Comparison of ENCODE assay signal across 9 mouse cellular contexts in the genomic region with DNA sequence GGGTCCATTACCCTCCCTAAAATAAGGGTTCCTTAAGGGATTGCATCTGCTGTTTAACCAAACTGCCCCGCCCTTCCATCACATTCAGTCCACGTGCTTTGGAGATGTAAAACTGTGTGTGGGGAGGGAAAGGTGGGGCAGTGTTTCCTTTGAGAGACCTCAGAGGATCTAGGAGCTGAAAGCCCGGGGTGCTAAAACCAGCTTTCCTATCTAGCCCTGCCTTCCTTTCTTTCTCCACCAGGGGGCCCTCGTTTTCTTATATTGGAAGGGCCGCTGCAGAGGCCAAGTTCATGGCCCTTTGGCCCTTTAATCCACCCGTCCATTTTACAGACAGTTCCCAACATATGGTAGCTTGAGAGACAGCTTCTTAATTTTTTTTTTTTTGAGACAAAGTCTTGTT. TPM values are rescaled to one million over a fixed set of nuclear protein-coding genes. Genes with fewer than 3 reads are reported as not detected.
DNase-seq lines count a peak whose midpoint lies in the region; ATAC-seq lines count a peak whose summit lies in the region.
"Had no signal": no experiment of that assay in that cellular context is flagged by ENCODE, and none has a peak within 500 bp of the region (broad histone marks: within the 10 kb centered on the region; RNA-seq: fewer than 3 reads in every experiment).

No protein-coding gene starts in this region.

- no peak overlapping the region for H3K4me2 ChIP-seq in heart, embryonic 11.5 days
- no peak overlapping the region for H3K4me2 ChIP-seq in heart, embryonic 13.5 days

- H3K9ac ChIP-seq in heart, embryonic 11.5 days (ENCODE audit: low read depth, low read length): no peak overlapping the region
- 0 out of 2 replicates have a peak overlapping the region, but pooled peaks have one; percentile 48 for H3K9ac ChIP-seq in heart, embryonic 13.5 days
- H3K9ac ChIP-seq: limb, embryonic 13.5 days had no signal

- peak; percentile 98 for DNase-seq in heart, adult 11 months
- DNase-seq in NIH3T3 (ENCODE audit: low read depth): peak; percentile 88
- DNase-seq in cerebellum, postnatal 10 days: peak; percentile 91 to 94
- peak; percentile 68 to 75 for DNase-seq in left cerebral cortex, postnatal 25 days (ENCODE audit: low spot score in 2 of 2)
- DNase-seq in neural tube, embryonic 10.5 days (ENCODE audit: extremely low spot score, low spot score): peak; percentile 79
- DNase-seq in testis, postnatal 10 days (ENCODE audit: low spot score): peak; percentile 88

- no peaks in the 10 kb centered on the region for H3K9me3 ChIP-seq in heart, embryonic 11.5 days (replicated peaks; ENCODE audit: control insufficient read depth, low read length)
- no peaks in the 10 kb centered on the region for H3K9me3 ChIP-seq in heart, embryonic 13.5 days
- H3K9me3 ChIP-seq: limb, embryonic 13.5 days had no signal

- H3K27me3 ChIP-seq in heart, embryonic 11.5 days (ENCODE audit: control insufficient read depth, insufficient read depth, low read length): no peaks in the 10 kb centered on the region
- H3K27me3 ChIP-seq in heart, embryonic 13.5 days (replicated peaks): no peaks in the 10 kb centered on the region

- 1% methylated on average over 6 of the region's 6 CpGs for WGBS in heart, embryonic 11.5 days (ENCODE audit: insufficient replicate concordance)
- WGBS in heart, embryonic 13.5 days: 2% methylated on average over 6 of the region's 6 CpGs

- no peak overlapping the region for H3K4me3 ChIP-seq in heart, embryonic 11.5 days (ENCODE audit: low read depth, low read length)
- H3K4me3 ChIP-seq in heart, embryonic 13.5 days: no peak overlapping the region
- H3K4me3 ChIP-seq: limb, embryonic 13.5 days had no signal

- H3K27ac ChIP-seq in heart, embryonic 11.5 days (ENCODE audit: low read depth, low read length): no peak overlapping the region
- H3K27ac ChIP-seq in heart, embryonic 13.5 days (replicated peaks): no peak overlapping the region
- H3K27ac ChIP-seq: limb, embryonic 13.5 days had no signal

- no peak for ATAC-seq in heart, embryonic 11.5 days (replicated peaks; ENCODE audit: insufficient number of reproducible peaks, low FRiP score, low TSS enrichment)
- ATAC-seq in heart, embryonic 13.5 days (ENCODE audit: extremely low read depth, insufficient number of reproducible peaks, low FRiP score, low TSS enrichment): no peak

- no peaks in the 10 kb centered on the region for H3K36me3 ChIP-seq in heart, embryonic 11.5 days (ENCODE audit: control insufficient read depth, insufficient read depth, low read length)
- no peaks in the 10 kb centered on the region for H3K36me3 ChIP-seq in heart, embryonic 13.5 days
- H3K36me3 ChIP-seq: limb, embryonic 13.5 days had no signal

- peaks cover 43% of the 10 kb centered on the region for H3K4me1 ChIP-seq in heart, embryonic 11.5 days (ENCODE audit: control insufficient read depth, insufficient read depth, low read length)
- peaks cover 61% of the 10 kb centered on the region for H3K4me1 ChIP-seq in heart, embryonic 13.5 days

- intact Hi-C loops in left cerebral cortex, postnatal 25 days (cut with DNase I): loop anchor here (2.0 to 5.0 kb wide), 2 partner anchors 61 to 219 kb away; partner anchors contain the start of gene Epop

RNA-seq across cellular contexts. Expression of gene Arhgap23, which starts 7.2 kb away (rescaled TPM):
- polyA plus RNA-seq in heart, embryonic 11.5 days (2014; fragmentation: Nextera tagmentation; extraction: Ambion mirVana): 6.7 and 8.3 TPM in 2 replicates
- 6.6 and 6.9 TPM in 2 replicates for polyA plus RNA-seq in heart, embryonic 13.5 days (2015; fragmentation: Nextera tagmentation; extraction: Ambion mirVana)
- total RNA-seq in left cerebral cortex, postnatal 25 days (2021): 10 to 100 TPM; 63.8 to 66.5 TPM

RNA-seq across cellular contexts. Expression of gene Socs7, which starts 45.8 kb away (rescaled TPM):
- 2.2 and 2.9 TPM in 2 replicates for polyA plus RNA-seq in heart, embryonic 11.5 days (2014; fragmentation: Nextera tagmentation; extraction: Ambion mirVana)
- polyA plus RNA-seq in heart, embryonic 13.5 days (2015; fragmentation: Nextera tagmentation; extraction: Ambion mirVana): 3.2 and 3.4 TPM in 2 replicates
- total RNA-seq in left cerebral cortex, postnatal 25 days (2021): 10 to 100 TPM; 87.3 to 94.1 TPM

RNA-seq across cellular contexts. Expression of gene Gpr179, which starts 56.3 kb away (rescaled TPM):
- polyA plus RNA-seq in heart, embryonic 11.5 days (2014; fragmentation: Nextera tagmentation; extraction: Ambion mirVana): 0.01 TPM in 1 of 2 replicates, not detected in the other
- 0.03 and 0.04 TPM in 2 replicates for polyA plus RNA-seq in heart, embryonic 13.5 days (2015; fragmentation: Nextera tagmentation; extraction: Ambion mirVana)
- under 1 TPM; 0.18 to 0.43 TPM for total RNA-seq in left cerebral cortex, postnatal 25 days (2021)
